Mouse (Mus musculus) lung, adult 2 months (tissue): ENCODE data around the gene Erv3.

Experiments used
- CTCF ChIP-seq: fragments of 200-500 bp; IDR thresholded peaks from 2 replicates; pipeline ENCODE4 v1.5.1; 2011; ENCODE audit warnings: mild to moderate bottlenecking, low read length, control low read depth; ENCODE audit not compliant: insufficient read depth
- POLR2A ChIP-seq: fragments of 200-500 bp; IDR thresholded peaks from 2 replicates; pipeline ENCODE4 v1.6.1; 2011; ENCODE audit warnings: low read depth, mild to moderate bottlenecking, control low read depth, low read length, borderline replicate concordance; ENCODE audit errors: extremely low read depth

- TF ChIP-seq POLR2A (no peak), CTCF (no peak)
Measured at GRCm38 (mm10) chr2:131902423-131902822, 42.9 kb upstream of the Erv3 start.
